Mouse (Mus musculus): ENCODE measurements around the gene Hist1h2bm. TPM values are rescaled to one million over a fixed set of nuclear protein-coding genes. Genes with fewer than 3 reads are reported as not detected.

The Hist1h2bm gene
- total RNA-seq, 1 experiment from 2014 or later, result 74.0 TPM

Small RNA genes lying within 50 kb of the gene (microRNA-seq; reads per million reads assigned to microRNA genes)
- gene Gm44357 (0 reads per million in 2 experiments), gene Gm44367 (0 reads per million in 2 experiments), gene Gm44454 (0 reads per million in 2 experiments)

Other genes with a start within 250 kb of the Hist1h2bm start
- gene Zkscan4, start 243.1 kb upstream of the Hist1h2bm start, total RNA-seq (2021), result 2.3 and 3.9 TPM in 2 replicates
- gene Gm10065, start 242.6 kb upstream of the Hist1h2bm start, total RNA-seq (2021), result not detected in 2 replicates
- gene AK157302, start 226.8 kb upstream of the Hist1h2bm start, total RNA-seq (2021), result 16.7 and 18.3 TPM in 2 replicates
- gene Gm11273, start 220.6 kb upstream of the Hist1h2bm start, total RNA-seq (2021), result 174 and 184 TPM in 2 replicates
- gene Zkscan8, start 190.9 kb upstream of the Hist1h2bm start, total RNA-seq (2021), result 17.4 and 20.4 TPM in 2 replicates
- not detected in 2 replicates for gene Olfr1366, start 179.2 kb upstream of the Hist1h2bm start, total RNA-seq (2021)
- gene Olfr1535, start 162.2 kb upstream of the Hist1h2bm start, total RNA-seq (2021), result not detected in 2 replicates
- gene Olfr1364, start 140.3 kb upstream of the Hist1h2bm start, total RNA-seq (2021), result not detected in 2 replicates
- gene Olfr1362, start 108.0 kb upstream of the Hist1h2bm start, total RNA-seq (2021), result not detected in 2 replicates
- not detected in 2 replicates for gene Olfr11, start 79.5 kb upstream of the Hist1h2bm start, total RNA-seq (2021)
- not detected in 2 replicates for gene Olfr1361, start 58.7 kb upstream of the Hist1h2bm start, total RNA-seq (2021)
- not detected in 2 replicates for gene Olfr1360, start 44.6 kb upstream of the Hist1h2bm start, total RNA-seq (2021)
- gene Olfr1359, start 23.9 kb upstream of the Hist1h2bm start, total RNA-seq (2021), result not detected in 2 replicates
- gene Hist1h2bl, start 5.9 kb upstream of the Hist1h2bm start, total RNA-seq (2021), result 191 and 254 TPM in 2 replicates
- gene Hist1h2ai, start 5.6 kb upstream of the Hist1h2bm start, total RNA-seq (2021), result 129 and 184 TPM in 2 replicates
- gene Hist1h3h, start 4.4 kb upstream of the Hist1h2bm start, total RNA-seq (2021), result 287 and 324 TPM in 2 replicates
- gene Hist1h4j, start 13.0 kb downstream of the Hist1h2bm start, total RNA-seq (2021), result 35.2 and 49.4 TPM in 2 replicates
- gene Hist1h4k, start 28.5 kb downstream of the Hist1h2bm start, total RNA-seq (2021), result 468 and 533 TPM in 2 replicates
- gene Hist1h2ak, start 31.8 kb downstream of the Hist1h2bm start, total RNA-seq (2021), result 72.0 and 91.7 TPM in 2 replicates
- 127 and 142 TPM in 2 replicates for gene Hist1h2bn, start 32.1 kb downstream of the Hist1h2bm start, total RNA-seq (2021)
- gene Hist1h1b, start 58.6 kb downstream of the Hist1h2bm start, total RNA-seq (2021), result 129 and 152 TPM in 2 replicates
- 215 and 253 TPM in 2 replicates for gene Hist1h3i, start 61.3 kb downstream of the Hist1h2bm start, total RNA-seq (2021)
- gene Hist1h2an, start 65.2 kb downstream of the Hist1h2bm start, total RNA-seq (2021), result 38.5 and 43.6 TPM in 2 replicates
- 68.9 and 94.7 TPM in 2 replicates for gene Hist1h2bp, start 65.4 kb downstream of the Hist1h2bm start, total RNA-seq (2021)
- gene Hist1h2bq, start 88.2 kb downstream of the Hist1h2bm start, total RNA-seq (2021), result 128 and 131 TPM in 2 replicates
- gene Hist1h2ao, start 88.4 kb downstream of the Hist1h2bm start, total RNA-seq (2021), result not detected in 2 replicates
- 417 and 512 TPM in 2 replicates for gene Hist1h4m, start 89.7 kb downstream of the Hist1h2bm start, total RNA-seq (2021)
- gene Hist1h4n, start 110.2 kb downstream of the Hist1h2bm start, total RNA-seq (2021), result 37.8 and 56.1 TPM in 2 replicates
- 319 and 352 TPM in 2 replicates for gene Hist1h2ap, start 111.5 kb downstream of the Hist1h2bm start, total RNA-seq (2021)
- gene Hist1h2br, start 111.7 kb downstream of the Hist1h2bm start, total RNA-seq (2021), result 132 and 133 TPM in 2 replicates
- gene Zfp184, start 223.1 kb downstream of the Hist1h2bm start, total RNA-seq (2021), result 1.3 and 1.7 TPM in 2 replicates

Measured in adrenal gland, postnatal 14 days (tissue).